Mouse (Mus musculus) embryo, embryonic 11 days (tissue): ENCODE measurements around the gene Gpcpd1.
A peak's percentile ranks its signal among the peaks of the same experiment; 100 is the strongest.

Source experiments
- DNase-seq: peaks from one replicate; pipeline ENCODE4 v3.0.0-alpha.2; 2015

The Gpcpd1 gene

DNA sequence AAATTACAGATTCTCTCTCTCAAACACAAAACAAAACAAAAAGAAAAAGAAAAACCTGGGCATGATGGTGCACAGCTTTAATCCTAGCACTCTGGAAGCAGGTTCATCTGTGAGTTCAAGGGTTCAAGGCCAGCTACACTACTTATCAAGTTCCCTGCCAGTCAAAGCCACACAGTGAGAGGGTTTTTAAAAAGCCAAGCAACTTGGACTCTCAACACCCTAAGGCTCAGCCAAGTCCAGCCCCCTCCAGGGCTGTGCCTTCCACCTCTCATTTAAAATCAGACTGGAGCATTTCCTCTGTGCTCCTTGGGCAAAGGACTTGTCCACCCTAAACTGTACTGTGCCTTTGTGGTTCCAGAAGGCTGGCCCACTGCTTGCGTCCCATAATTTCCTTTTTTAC, 3.3 kb downstream of the Gpcpd1 start:
- DNase-seq, result no peak

DNA sequence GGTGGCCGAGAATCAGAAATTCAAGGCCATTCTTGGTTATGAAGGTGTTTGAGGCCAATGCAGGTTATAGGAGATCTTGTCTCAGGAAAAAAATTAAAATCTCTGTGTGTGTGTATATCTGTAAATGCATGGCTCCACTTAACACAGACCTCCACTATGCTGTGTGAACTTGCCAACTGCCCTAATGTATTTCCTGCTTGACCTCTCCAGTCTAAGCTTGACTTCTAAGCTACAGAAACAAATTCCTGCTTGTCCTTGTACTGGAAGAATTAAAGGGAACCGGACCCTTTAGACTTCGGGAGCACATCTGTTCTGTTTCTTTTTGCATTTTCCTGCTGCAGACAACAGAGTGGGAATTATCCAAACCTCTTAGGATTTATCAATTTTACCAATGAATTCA, 4.4 kb downstream of the Gpcpd1 start:
- no peak for DNase-seq

DNA sequence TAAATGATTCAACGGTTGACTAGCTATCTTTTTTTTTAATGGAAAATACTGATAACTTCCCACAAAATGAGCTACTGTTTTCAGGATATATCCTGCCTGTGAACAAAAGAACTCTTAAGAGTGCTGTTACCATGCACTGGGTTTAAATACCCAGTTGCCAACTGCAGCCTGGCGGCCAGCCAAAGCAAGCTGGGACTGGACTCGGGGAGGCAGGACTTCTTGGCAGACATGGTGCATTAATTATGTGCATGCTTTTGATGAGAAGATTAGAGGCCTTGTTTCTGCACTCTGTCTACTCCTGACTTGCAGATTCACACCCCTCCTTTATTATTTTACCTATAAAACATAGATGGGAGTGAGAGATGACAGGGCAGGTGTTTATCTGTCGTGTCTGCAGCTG, 5.3 kb downstream of the Gpcpd1 start:
- no peak for DNase-seq

DNA sequence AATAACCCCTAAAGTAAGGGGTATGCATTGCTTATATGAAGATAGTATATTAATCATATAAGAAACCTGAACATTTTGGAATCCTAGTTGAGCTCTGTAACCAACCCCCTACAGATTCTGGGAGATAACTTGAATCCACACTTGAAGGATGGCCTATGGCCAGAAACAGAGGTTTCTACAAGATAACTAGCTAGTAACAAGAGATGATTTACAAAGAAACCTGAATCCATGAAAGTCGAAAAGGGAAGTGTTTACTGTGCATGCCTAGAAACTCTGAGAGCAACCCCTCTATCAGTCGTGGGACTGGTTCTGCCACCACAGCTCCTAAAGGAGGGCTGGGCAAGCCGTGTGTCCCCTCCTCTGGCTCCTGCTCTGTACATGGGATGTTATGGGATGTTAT, 7.8 kb downstream of the Gpcpd1 start:
- DNase-seq, result no peak

DNA sequence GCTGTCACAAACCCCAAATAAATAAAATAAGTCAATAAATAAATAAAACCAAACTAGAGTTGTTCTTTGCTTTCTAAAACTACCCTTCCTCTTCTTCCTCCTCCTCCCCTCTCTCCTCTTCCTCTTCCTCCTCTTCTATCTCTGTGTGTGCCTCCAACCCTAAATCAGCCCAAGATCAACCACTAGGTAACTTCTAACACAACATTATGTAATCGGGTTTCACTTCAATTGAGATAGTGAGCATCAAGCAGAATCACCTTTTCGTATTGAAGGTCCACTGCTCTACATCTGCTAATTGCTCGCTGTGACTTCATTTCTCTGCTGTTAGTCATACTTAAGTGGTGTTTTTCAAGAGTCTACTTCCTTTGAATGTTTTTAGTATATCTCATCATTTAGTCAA, 8.8 kb downstream of the Gpcpd1 start:
- DNase-seq, result no peak

DNA sequence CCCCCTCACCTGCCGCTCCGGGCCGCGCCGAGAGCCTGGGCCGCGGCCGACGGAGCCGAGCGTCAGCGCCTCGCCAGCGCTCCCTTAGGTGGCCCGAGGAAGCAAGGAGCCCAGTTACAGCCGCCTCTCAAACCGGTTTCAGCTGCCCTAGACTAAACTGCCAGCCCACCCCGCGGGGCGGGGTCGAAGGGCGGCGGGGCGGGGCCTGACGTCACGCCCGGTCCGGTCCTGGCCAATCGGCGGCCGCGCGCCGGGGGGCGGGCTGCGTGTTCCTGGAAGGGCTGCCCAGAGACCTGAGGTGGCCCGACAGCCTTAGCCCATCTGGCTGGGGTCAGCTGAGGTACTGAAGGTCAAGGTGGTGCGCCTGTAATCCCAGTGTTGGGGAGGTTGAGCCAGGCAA, 9.5 kb downstream of the Gpcpd1 start:
- peak; percentile 95 for DNase-seq

DNA sequence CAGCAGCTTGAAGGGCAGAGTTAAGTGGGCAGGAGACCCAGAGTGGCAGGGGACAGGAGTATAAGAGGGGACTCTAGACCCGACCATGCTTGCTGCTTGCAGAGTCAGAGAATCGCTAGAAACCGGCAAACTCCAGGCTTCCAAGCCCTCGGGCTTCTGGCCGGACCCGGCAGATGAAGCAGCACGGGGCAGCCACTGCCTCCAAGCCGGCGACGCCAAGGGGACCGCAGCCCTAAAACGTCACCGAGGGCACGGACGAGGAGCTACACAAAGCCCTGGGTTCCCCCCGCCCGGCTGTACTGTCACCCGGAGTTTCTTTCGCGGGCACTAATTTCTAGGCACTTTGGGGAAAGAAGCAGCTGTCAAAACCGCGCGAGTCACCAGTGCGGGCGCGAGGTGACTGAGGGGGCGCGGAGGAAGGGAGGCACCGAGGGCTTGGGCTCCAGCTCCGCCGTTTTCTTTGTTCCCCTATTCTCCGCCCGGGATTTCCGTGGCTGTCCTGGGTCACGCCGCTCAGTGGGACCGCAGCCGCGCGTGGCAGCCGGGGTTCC, 10.0 kb downstream of the Gpcpd1 start:
- DNase-seq, result peak; percentile 72

DNA sequence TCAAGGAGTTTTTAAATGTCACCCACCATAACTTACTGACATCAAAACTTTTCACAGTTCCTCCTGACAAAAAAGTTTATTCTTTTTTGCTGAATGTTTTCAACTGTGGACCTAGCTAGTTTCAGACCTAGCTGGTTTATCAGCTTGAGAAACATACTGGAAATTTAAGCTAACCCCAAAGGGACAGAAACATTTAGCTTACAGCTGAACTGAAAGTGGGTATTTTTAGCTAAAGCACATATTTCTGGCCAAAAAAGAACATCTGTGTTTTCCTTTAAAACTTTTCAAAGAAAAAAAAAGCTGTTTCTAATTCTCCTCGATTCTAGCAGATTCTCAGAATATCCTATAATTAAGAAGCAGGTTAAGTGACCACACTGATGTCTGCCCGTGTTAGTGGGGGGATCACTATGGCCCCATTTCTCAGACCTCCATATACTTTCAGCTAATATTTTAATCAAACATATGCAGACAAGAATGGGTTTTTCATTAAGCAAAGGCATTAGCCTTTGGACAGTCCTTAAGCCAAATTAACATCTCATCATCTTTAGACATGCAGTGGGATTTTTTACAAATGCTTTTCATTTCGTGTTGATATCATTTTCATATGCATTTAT, 10.9 kb downstream of the Gpcpd1 start:
- DNase-seq, result no peak

DNA sequence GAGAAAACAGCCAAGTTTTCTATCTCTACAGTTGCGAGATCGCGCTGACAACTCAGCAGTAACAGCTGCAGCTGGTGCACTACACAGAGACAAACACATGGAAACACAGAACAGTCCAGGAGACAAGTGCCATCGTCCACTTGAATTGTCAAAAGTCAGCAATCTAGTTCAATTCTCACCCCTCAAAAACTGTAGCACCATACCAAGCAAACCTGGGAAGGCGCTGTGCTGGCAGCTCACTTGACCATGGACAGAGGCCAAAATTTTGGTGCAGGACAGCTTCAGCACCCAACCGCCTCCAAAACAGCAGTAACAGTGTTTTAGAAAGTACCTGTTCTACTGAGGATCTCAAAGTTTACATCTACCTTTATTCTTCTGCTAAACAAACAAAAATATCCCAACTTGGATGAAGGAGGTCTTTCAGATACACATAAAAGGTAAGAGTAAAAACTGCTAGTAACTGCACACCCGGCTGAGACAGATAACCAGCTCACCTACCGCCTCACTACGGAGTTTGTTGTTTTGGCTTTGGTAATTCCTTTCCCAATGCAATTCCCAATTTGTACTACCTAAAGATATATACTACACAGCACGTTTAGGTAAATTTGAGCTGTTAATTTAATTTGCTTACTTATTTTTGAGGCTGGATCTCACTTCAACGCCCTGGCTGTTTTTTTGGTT, 11.6 kb downstream of the Gpcpd1 start:
- DNase-seq, result no peak

DNA sequence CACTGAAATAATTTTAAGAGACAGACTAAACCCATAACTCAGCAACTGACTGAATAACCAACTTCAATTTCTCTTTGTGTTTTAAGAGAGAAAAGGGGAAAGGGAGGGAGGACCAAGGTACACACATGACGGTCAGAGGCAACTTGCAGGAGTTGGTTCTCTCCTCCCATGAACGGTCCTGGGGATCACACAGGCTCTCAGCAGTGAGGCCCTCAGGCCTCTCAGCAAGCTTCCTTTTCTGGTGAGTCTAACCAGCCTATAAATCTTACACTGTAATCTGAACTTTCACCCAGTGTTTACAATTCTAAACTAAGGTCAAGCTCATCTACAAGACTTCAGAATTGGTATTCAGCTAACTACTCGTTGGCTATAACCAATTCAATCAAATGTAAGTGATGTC, 12.3 kb downstream of the Gpcpd1 start:
- no peak for DNase-seq

DNA sequence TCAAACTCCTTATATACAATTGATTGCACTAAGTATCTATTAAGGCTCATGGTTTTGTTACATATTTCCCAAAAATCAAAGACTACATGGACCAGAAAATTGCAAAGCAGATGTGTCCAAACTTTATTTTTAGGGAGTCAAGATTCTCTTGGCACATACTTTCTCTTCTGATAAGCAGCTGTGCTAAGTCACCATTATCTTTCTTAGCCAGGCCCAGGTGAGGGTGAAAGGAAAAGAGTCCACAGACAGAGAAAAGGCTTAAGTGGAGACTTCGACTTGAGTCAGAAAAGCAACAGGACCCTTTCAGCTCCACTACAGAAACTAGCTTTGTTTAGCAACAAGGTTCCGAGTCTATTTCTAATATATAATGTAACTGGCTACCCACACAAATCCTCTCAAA, 14.2 kb downstream of the Gpcpd1 start:
- no peak for DNase-seq

DNA sequence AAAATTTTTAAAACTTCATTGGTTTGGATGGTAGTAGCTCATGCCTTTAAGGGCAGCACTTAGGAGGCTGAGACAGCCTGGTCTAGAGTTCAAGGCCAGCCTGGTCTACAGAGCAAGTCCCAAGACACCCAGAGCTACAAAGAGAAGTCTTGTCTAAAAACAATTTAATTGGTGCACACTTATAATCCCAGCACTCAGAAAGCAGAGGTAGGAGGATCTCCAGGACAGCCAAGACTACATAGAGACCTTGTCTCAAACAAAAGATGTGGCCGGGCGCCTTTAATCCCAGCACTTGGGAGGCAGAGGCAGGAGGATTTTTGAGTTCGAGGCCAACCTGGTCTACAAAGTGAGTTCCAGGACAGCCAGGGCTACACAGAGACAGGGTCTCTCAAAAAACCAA, 14.9 kb downstream of the Gpcpd1 start:
- DNase-seq, result no peak

DNA sequence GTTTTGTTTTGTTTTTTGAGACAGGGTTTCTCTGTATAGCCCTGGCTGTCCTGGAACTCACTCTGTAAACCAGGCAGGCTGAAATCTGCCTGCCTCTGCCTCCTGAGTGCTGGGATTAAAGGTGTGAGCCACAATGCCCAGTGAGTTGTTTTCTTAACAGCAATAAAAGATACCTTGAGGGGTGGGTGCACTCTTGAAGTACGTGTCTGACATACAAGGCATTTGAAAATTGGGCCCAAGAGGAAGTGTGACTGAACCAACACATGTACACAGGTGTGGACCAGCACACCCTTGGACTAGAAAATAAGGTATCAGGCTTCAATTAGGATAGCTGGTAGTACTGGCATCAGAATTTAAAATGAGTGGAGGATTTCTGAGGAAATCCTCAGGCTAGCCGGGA, 16.2 kb downstream of the Gpcpd1 start:
- no peak for DNase-seq

DNA sequence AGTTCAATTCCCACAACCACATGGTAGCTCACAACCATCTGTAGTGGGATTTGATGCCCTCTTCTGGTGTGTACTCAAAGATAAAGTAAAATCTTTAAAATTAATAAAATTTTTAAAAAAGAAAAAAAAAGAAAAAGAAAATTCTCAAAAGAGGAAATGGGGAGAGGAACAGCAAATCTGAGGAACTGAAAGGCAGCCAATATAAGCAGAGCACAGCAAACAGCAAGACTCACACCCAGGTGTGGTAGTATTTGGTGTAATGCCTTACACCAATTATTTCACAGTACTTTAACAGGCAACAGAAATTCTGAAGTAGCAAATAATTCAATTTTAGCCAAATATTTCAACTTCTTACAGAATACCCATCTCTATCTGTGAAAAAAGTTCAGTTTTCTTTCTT, 16.7 kb downstream of the Gpcpd1 start:
- no peak for DNase-seq

DNA sequence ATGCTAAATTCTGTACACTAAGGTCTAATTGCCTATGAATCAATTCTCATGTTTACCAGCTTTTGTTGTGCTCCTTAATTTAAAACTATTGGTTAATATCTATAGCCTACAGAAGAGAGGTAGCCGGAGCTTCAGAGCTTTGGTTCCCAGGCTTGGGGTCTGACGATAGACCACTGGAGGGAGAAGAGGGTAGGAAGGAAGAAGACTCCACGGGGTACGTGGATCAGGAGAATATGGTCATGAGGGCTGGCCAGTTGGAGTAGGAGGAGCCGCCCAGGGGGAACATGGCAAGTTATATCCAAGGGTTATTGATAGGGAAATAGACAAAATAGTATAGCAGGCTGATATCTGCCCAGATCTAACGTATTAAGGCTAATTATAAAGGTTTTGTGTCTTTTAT, 17.8 kb downstream of the Gpcpd1 start:
- no peak for DNase-seq

DNA sequence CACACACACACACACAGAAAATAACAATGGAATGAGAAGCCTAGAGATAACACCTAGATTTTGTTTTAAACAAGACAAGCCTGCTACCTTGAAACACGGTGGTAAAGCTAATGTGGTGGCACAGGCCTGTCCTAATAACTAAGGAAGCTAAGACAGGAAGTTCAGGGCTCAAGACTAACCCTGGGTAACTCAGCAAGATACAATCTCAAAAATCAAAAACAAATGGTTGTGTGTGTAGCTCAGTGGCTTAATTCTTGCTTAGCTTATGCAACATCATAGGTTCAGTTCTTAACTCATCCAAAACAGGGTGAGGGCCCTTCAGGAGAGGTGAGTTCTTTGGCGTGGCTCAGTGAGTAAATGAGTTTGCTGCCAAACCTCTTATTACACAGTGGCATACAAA, 20.1 kb downstream of the Gpcpd1 start:
- DNase-seq, result no peak

DNA sequence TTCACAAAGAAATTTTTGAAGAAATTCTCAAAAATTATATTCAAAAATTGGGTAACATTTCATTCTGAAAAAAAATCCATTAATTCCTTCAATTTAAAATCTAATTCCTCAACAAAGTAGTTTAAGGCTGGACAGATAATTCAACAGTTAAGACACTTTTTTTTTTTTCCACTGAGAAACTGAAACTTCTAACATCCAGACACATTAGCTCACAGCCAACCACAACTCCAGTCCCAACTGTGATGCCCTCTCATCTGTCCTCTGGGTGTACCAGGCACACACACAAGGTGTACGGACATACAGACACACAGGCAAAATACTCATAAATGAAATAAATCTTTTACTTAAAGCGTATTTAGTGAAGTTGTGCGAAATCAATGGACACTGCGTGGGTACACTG, 25.7 kb downstream of the Gpcpd1 start:
- no peak for DNase-seq

DNA sequence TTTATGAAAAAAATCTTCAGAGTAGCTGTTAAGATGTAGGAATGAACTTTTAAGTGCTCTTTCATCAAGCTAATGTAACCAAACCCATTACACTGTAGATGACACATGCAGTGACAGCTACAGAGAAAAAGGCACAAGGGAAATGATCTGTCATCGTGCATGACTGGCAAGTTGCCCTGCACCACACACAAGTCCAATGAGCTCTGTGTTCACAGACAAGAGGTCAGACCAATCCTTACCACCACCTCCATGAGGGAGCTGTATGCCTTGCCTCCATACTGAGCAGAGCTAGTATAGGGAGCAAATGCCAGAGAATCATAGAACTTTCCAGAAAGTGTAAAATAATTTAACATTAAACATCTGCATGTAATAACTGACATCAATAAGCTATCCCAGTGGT, 59.7 kb downstream of the Gpcpd1 start:
- DNase-seq, result no peak

DNA sequence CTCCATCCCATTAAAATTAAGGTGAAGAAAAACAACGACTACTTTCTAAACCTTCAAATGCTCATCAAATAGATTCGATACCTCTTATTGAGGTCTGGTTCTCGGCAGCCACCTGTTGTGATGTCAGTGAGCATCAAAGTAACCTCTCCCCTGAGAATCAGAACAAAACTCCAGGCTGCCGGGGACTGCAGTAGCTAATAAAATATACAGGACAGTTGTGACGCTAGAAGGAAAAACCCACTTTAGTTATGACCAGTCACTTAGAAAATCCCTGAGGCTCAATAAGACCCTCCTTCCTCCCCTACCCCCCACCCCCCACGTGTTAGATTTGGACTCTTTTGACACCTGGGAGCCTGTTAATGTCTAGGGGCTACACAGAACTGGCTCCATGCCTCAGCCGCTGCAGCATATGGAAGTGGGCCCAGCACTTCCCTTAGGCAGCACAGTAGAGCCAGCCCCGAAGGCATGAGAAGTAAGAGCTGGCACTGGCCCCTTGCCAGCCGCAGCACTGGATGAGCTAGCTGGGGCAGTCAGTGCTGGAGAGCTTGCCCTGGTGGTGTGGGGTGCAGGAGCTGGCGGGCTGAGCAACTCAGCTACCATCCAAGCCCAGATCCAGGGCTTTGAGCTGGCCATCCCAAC, 60.5 kb downstream of the Gpcpd1 start:
- no peak for DNase-seq

DNA sequence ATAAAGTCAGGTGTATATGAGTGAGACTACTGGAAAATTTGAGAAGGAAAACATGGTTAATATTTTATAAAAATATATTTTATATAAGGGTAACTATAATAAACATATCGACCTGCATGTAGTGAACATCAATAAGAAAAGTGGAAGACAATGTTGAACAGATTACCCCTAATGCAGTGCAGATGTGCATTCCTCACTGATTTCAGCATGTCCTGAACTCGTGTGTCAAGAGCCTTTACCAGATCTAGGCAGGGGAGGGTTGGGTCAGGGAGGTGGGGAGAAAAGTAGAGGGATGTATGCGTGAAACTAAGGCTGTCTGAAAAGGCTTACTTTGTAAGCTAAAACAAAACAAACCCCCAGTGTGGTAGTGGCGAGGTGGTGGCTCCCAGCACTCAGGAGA, 61.4 kb downstream of the Gpcpd1 start:
- DNase-seq, result peak; percentile 30

DNA sequence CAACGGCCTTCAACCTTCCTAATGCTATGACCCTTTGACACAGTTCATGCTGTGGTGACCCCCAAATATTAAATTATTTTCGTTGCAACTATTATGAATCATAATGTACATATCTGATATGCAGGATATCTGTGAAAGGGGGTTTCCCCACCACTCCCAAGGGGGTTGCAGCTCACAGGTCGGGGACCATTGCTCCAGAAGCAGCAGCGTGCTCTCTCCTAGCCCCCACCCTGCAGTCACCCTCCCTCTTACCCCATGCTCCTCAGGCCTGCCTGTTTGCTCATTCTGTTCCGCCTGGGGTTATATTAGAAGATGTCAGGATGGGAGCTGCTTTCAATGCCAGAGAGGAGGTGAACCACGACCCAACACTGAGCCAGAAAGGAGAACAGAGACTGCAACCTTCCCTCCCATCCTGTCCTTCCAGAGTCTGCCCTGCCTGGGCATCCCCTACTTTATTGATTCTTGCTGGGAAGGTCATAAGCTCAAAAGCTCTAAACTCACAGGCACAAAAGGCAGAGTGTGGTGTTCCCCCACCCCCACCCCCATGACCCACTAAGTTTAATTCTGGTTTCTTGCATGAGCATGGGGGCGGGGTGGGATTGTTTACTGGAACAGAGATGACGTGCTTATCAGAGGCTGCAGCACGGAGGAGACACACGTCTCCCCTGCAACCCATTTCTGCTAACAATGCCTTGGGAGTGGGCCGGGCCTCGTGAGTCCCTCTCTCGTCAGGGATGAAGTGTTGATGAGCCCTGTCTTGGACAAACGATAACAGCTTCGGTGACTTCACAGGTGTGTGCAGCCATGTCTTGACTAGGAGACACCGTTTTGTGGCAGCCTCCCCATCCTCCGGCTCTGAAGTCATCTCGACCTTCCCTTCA, 69.3 kb downstream of the Gpcpd1 start:
- no peak for DNase-seq

DNA sequence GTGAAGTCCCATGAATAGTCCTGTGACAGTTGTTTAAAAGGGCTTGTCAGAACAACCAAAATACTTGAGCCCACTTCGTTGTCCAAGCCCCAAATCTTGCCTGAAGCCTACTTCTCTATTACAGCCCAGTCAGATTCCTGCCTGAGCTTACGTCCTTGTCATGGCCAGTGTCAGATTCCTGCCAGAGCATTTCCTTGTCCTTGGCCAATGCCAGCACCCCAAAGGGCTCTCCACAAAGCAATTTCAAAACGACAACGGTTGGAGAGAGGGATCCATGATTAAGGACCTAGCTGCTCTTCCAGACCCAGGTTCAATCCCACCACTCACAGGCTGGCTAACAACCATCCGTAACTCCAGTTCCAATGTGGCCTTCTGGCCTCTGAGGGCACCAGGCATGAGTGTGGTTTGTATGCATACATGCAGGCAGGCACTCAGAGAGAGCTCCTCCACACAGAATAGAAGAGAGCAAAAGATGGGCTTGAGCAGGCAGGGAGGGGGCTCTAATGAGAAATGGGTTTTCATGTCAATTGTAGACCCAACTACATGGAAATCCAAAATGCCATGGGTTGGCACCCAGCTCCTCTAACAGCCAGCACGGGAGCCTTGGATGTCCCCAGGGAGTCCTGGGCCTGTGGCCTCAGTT, 70.2 kb downstream of the Gpcpd1 start:
- DNase-seq, result no peak
